17 mouse cellular contexts compared by ENCODE assay signal in the genomic region with DNA sequence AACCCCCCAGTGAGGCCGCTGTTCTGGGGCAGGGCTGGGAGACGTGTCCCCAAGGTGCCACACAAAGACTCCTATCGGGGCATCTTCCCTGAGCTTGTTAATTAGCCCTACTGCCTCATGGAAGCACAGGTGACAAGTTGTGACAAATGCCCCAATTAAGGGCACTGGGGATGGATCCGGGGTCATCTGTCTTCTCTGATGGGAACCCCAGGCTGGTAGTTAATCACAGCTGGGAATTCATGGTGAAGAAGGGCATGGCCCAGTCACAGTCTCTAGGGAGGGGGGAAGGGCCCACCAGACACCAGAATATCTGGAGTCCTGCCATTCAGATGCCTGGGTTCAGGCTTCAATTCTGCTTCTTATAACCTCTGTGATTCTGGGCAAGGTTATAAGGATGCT.
A peak's percentile ranks its signal among the peaks of the same experiment; 100 is the strongest.
DNase-seq lines count a peak whose midpoint lies in the region; ATAC-seq and TF ChIP-seq lines count a peak whose summit lies in the region.
"Had no signal": no experiment of that assay in that cellular context is flagged by ENCODE, and none has a peak within 500 bp of the region (broad histone marks: within the 10 kb centered on the region; RNA-seq: fewer than 3 reads in every experiment).

No protein-coding gene starts in this region.

- no peaks in the 10 kb centered on the region for H3K9me3 ChIP-seq in midbrain, embryonic 11.5 days (ENCODE audit: control insufficient read depth, low read length)
- H3K9me3 ChIP-seq in midbrain, postnatal 0 days (ENCODE audit: low read length), result no peaks in the 10 kb centered on the region
- no peaks in the 10 kb centered on the region for H3K9me3 ChIP-seq in hindbrain, embryonic 16.5 days (ENCODE audit: control insufficient read depth, low read length)
- no peaks in the 10 kb centered on the region for H3K9me3 ChIP-seq in stomach, postnatal 0 days (ENCODE audit: control insufficient read depth, low read length)
- no peaks in the 10 kb centered on the region for H3K9me3 ChIP-seq in limb, embryonic 10.5 days (replicated peaks)
- H3K9me3 ChIP-seq: forebrain, embryonic 13.5 days; heart, embryonic 10.5 days had no signal

- H3K36me3 ChIP-seq in midbrain, embryonic 11.5 days (ENCODE audit: control insufficient read depth, insufficient read depth, low read length), result no peaks in the 10 kb centered on the region
- H3K36me3 ChIP-seq in midbrain, postnatal 0 days (ENCODE audit: insufficient read depth, low read length), result no peaks in the 10 kb centered on the region
- no peaks in the 10 kb centered on the region for H3K36me3 ChIP-seq in hindbrain, embryonic 16.5 days (ENCODE audit: control insufficient read depth, insufficient read depth, low read length)
- no peaks in the 10 kb centered on the region for H3K36me3 ChIP-seq in stomach, postnatal 0 days (ENCODE audit: control insufficient read depth, insufficient read depth, low read length)
- no peaks in the 10 kb centered on the region for H3K36me3 ChIP-seq in limb, embryonic 10.5 days

- no peak for TF ChIP-seq EP300 in stomach, postnatal 0 days (optimal IDR thresholded peaks at IDR 0.05)

- H3K4me2 ChIP-seq in midbrain, embryonic 11.5 days, result no peak overlapping the region
- H3K4me2 ChIP-seq in midbrain, postnatal 0 days (ENCODE audit: low read depth, low read length, poor library complexity, severe bottlenecking), result no peak overlapping the region
- H3K4me2 ChIP-seq in hindbrain, embryonic 16.5 days (ENCODE audit: low read length), result no peak overlapping the region
- H3K4me2 ChIP-seq in stomach, postnatal 0 days (replicated peaks; ENCODE audit: low read depth), result no peak overlapping the region
- H3K4me2 ChIP-seq: forebrain, embryonic 13.5 days had no signal

- no peak overlapping the region for H3K4me3 ChIP-seq in midbrain, embryonic 11.5 days (ENCODE audit: low read depth, low read length)
- H3K4me3 ChIP-seq in midbrain, postnatal 0 days (ENCODE audit: low read depth, low read length), result no peak overlapping the region
- H3K4me3 ChIP-seq in hindbrain, embryonic 16.5 days (ENCODE audit: low read length), result no peak overlapping the region
- no peak overlapping the region for H3K4me3 ChIP-seq in stomach, postnatal 0 days (ENCODE audit: low read depth, low read length)
- H3K4me3 ChIP-seq in limb, embryonic 10.5 days, result no peak overlapping the region
- H3K4me3 ChIP-seq: forebrain, embryonic 13.5 days; heart, embryonic 10.5 days had no signal

- no peak for TF ChIP-seq CTCF in midbrain, postnatal 0 days (IDR thresholded peaks at IDR 0.05)
- no peak for TF ChIP-seq CTCF in stomach, postnatal 0 days (IDR thresholded peaks at IDR 0.05; ENCODE audit: low read depth)

- peak; percentile 72 for DNase-seq in midbrain, embryonic 11.5 days (ENCODE audit: low spot score, missing footprints)
- no peak for DNase-seq in midbrain, postnatal 0 days (ENCODE audit: low spot score)
- DNase-seq in embryo, embryonic 9.5 days (ENCODE audit: extremely low spot score), result peak; percentile 44
- DNase-seq in stomach, postnatal 0 days (ENCODE audit: low spot score), result peak; percentile 28
- DNase-seq in spleen, postnatal 36 days (ENCODE audit: low spot score in 2 of 2), result no peak
- no peak for DNase-seq in limb, embryonic 10.5 days (ENCODE audit: low spot score)
- DNase-seq: adrenal gland, postnatal 36 days; cerebellum, adult 8-10 months; gastrocnemius, postnatal 25 days; heart, postnatal 10 days; kidney, postnatal 14 days; layer of hippocampus, adult 9-11 months; lung, postnatal 36 days; thymus, adult 2 months had no signal

- H3K27ac ChIP-seq in midbrain, embryonic 11.5 days (ENCODE audit: low read depth, low read length), result no peak overlapping the region
- H3K27ac ChIP-seq in midbrain, postnatal 0 days (ENCODE audit: low read depth, low read length), result no peak overlapping the region
- no peak overlapping the region for H3K27ac ChIP-seq in hindbrain, embryonic 16.5 days (ENCODE audit: low read depth, low read length)
- H3K27ac ChIP-seq in stomach, postnatal 0 days (replicated peaks), result no peak overlapping the region
- no peak overlapping the region for H3K27ac ChIP-seq in limb, embryonic 10.5 days
- H3K27ac ChIP-seq: forebrain, embryonic 13.5 days; heart, embryonic 10.5 days had no signal

- H3K27me3 ChIP-seq in midbrain, embryonic 11.5 days (ENCODE audit: control insufficient read depth, insufficient read depth, low read length), result no peaks in the 10 kb centered on the region
- H3K27me3 ChIP-seq in midbrain, postnatal 0 days (ENCODE audit: insufficient read depth, low read length), result no peaks in the 10 kb centered on the region
- H3K27me3 ChIP-seq in hindbrain, embryonic 16.5 days (replicated peaks; ENCODE audit: control insufficient read depth, insufficient read depth, low read length), result no peaks in the 10 kb centered on the region
- no peaks in the 10 kb centered on the region for H3K27me3 ChIP-seq in stomach, postnatal 0 days (ENCODE audit: control insufficient read depth, insufficient read depth, low read length)
- no peaks in the 10 kb centered on the region; the same call in 1 of the 2 replicates for H3K27me3 ChIP-seq in limb, embryonic 10.5 days (ENCODE audit: low read depth, poor library complexity, severe bottlenecking)
- H3K27me3 ChIP-seq: forebrain, embryonic 13.5 days had no signal

- 44% methylated on average over 4 of the region's 4 CpGs for WGBS in midbrain, embryonic 11.5 days
- 44% methylated on average over 4 of the region's 4 CpGs for WGBS in midbrain, postnatal 0 days
- 16% methylated on average over 4 of the region's 4 CpGs for WGBS in hindbrain, embryonic 16.5 days
- 17% methylated on average over 4 of the region's 4 CpGs for WGBS in stomach, postnatal 0 days
- WGBS in limb, embryonic 10.5 days, result 13% methylated on average over 4 of the region's 4 CpGs

- H3K4me1 ChIP-seq in midbrain, embryonic 11.5 days (ENCODE audit: control insufficient read depth, insufficient read depth, low read length), result peaks cover 5% of the 10 kb centered on the region; the same call in 1 of the 2 replicates
- H3K4me1 ChIP-seq in midbrain, postnatal 0 days (ENCODE audit: insufficient read depth, low read length), result no peaks in the 10 kb centered on the region
- no peaks in the 10 kb centered on the region for H3K4me1 ChIP-seq in hindbrain, embryonic 16.5 days (ENCODE audit: control insufficient read depth, insufficient read depth, low read depth, low read length)
- no peaks in the 10 kb centered on the region for H3K4me1 ChIP-seq in stomach, postnatal 0 days (replicated peaks; ENCODE audit: control insufficient read depth, insufficient read depth)
- H3K4me1 ChIP-seq in limb, embryonic 10.5 days, result peaks cover 36% of the 10 kb centered on the region

- ATAC-seq in midbrain, embryonic 11.5 days (ENCODE audit: low FRiP score), result peak; percentile 44; the same call in 1 of the 2 replicates
- no peak for ATAC-seq in midbrain, postnatal 0 days (ENCODE audit: low FRiP score)
- 0 out of 2 replicates have a peak, but pooled peaks have one; percentile 31 for ATAC-seq in hindbrain, embryonic 16.5 days
- no peak for ATAC-seq in stomach, postnatal 0 days (ENCODE audit: low FRiP score, low TSS enrichment)
- ATAC-seq: forebrain, embryonic 13.5 days had no signal

- H3K9ac ChIP-seq in midbrain, embryonic 11.5 days (ENCODE audit: low read length), result no peak overlapping the region
- H3K9ac ChIP-seq in midbrain, postnatal 0 days (replicated peaks; ENCODE audit: low read length, poor library complexity, severe bottlenecking), result no peak overlapping the region
- H3K9ac ChIP-seq in hindbrain, embryonic 16.5 days (ENCODE audit: low read depth, low read length), result no peak overlapping the region
- no peak overlapping the region for H3K9ac ChIP-seq in stomach, postnatal 0 days (ENCODE audit: low read length)
- H3K9ac ChIP-seq: forebrain, embryonic 13.5 days had no signal

Comparison
In these comparisons a context has a peak if more than half of its experiments do, and no peak if none do; other contexts are left out.
1. ATAC-seq: peak in midbrain, embryonic 11.5 days (single experiment) and hindbrain, embryonic 16.5 days (single experiment); none in midbrain, postnatal 0 days (single experiment) and stomach, postnatal 0 days (single experiment).
2. DNase-seq: peak in midbrain, embryonic 11.5 days (single experiment), embryo, embryonic 9.5 days (single experiment) and stomach, postnatal 0 days (single experiment); none in midbrain, postnatal 0 days (single experiment), spleen, postnatal 36 days (0 of 2) and limb, embryonic 10.5 days (single experiment).